Mouse (Mus musculus) liver, postnatal 0 days (tissue): ENCODE results near the gene Sf1. TPM values are rescaled to one million over a fixed set of nuclear protein-coding genes. Genes with fewer than 3 reads are reported as not detected.

Experiments used
- ATAC-seq: fragments of 200-750 bp; cut with Nextera tagmentation; 2 replicates; pipeline ENCODE4 v1.8.0; 2017; ENCODE audit warnings: mild to moderate bottlenecking, moderate library complexity
- DNase-seq: peaks from one replicate; pipeline ENCODE4 v3.0.0-alpha.2; 2016
- H3K27ac ChIP-seq: fragments of 300-500 bp; sonication (generic); 2 replicates; pipeline ENCODE4 v1.5.1; 2014; ENCODE audit warnings: antibody characterized with exemption, moderate library complexity, mild to moderate bottlenecking, low read depth
- H3K27me3 ChIP-seq: fragments of 300-500 bp; sonication (generic); 2 replicates; pipeline ENCODE4 v1.6.1; 2014; ENCODE audit warnings: low read length, control low read depth, mixed read lengths; ENCODE audit not compliant: insufficient read depth
- H3K36me3 ChIP-seq: fragments of 300-500 bp; sonication (generic); replicated peaks from 2 replicates; pipeline ENCODE4 v1.6.1; 2014; ENCODE audit warnings: mild to moderate bottlenecking, control low read depth, low read length, moderate library complexity, mixed read lengths; ENCODE audit not compliant: insufficient read depth
- H3K4me1 ChIP-seq: fragments of 300-500 bp; sonication (generic); 2 replicates; pipeline ENCODE4 v1.6.1; 2014; ENCODE audit warnings: antibody characterized with exemption, mild to moderate bottlenecking, control low read depth; ENCODE audit not compliant: insufficient read depth
- H3K4me2 ChIP-seq: fragments of 300-500 bp; sonication (generic); 2 replicates; pipeline ENCODE4 v1.6.1; 2014; ENCODE audit warnings: low read depth, mild to moderate bottlenecking, low read length, moderate library complexity, mixed read lengths
- H3K4me3 ChIP-seq: fragments of 300-500 bp; sonication (generic); 2 replicates; pipeline ENCODE4 v1.5.1; 2014; ENCODE audit warnings: low read depth, low read length
- H3K9ac ChIP-seq: fragments of 300-500 bp; sonication (generic); replicated peaks from 2 replicates; pipeline ENCODE4 v1.6.1; 2014; ENCODE audit warnings: mild to moderate bottlenecking, moderate library complexity
- H3K9me3 ChIP-seq: fragments of 300-500 bp; sonication (generic); 2 replicates; pipeline ENCODE4 v1.6.1; 2016; ENCODE audit warnings: mild to moderate bottlenecking, control low read depth, low read length, mixed read lengths
- CTCF ChIP-seq: sonication (generic); IDR thresholded peaks from 2 replicates; pipeline ENCODE4 v1.5.1; 2016; ENCODE audit warnings: antibody characterized with exemption, low read depth
- EP300 ChIP-seq: IDR thresholded peaks from 2 replicates; pipeline ENCODE4 v1.6.1; 2016; ENCODE audit warnings: antibody characterized with exemption, low read depth, mild to moderate bottlenecking
- WGBS: fragments of 180-500 bp; shearing (Covaris S2); extraction: QIAGEN DNeasy Blood & Tissue Kit; methylation state at CpG from one replicate; pipeline ENCODE4 v1.1.7; 2014; ENCODE audit not compliant: insufficient replicate concordance; 5-methylcytosine and 5-hydroxymethylcytosine counted together
- polyA plus RNA-seq: library from polyadenylated mRNA; unstranded; fragments of >200 nt; fragmentation: Nextera tagmentation; extraction: Ambion mirVana; gene quantifications from 2 replicates; pipeline ENCODE4 v1.2.1, GENCODE M21; 2015

The Sf1 gene
- polyA plus RNA-seq, 1 experiment from 2014 or later, result 35.7 TPM

GRCm38 (mm10) chr19:6418984-6419692 lies 55.6 kb downstream of the Sf1 start:
- DNase-seq (no peak), ATAC-seq (no peak)
- H3K4me1 ChIP-seq, result peaks cover 6% of the 10 kb centered on the region; the same call in 1 of the 2 replicates
- peaks cover 49% of the 10 kb centered on the region for H3K27me3 ChIP-seq
- TF ChIP-seq EP300 (no peak), CTCF (no peak)
- no peak overlapping the region for H3K9ac ChIP-seq
- H3K4me3 ChIP-seq, result no peak overlapping the region
- no peaks in the 10 kb centered on the region for H3K9me3 ChIP-seq
- WGBS, result 11% methylated on average over 19 of the region's 23 CpGs
- no peaks in the 10 kb centered on the region for H3K36me3 ChIP-seq
- no peak overlapping the region for H3K27ac ChIP-seq
- no peak overlapping the region for H3K4me2 ChIP-seq

- DNase-seq (no peak), ATAC-seq (no peak)
- 50% methylated on average over 9 of the region's 9 CpGs for WGBS
- no peak overlapping the region for H3K9ac ChIP-seq
- TF ChIP-seq CTCF (no peak), EP300 (no peak)
- H3K4me2 ChIP-seq, result no peak overlapping the region
- peaks cover 49% of the 10 kb centered on the region for H3K27me3 ChIP-seq
- no peak overlapping the region for H3K4me3 ChIP-seq
- H3K36me3 ChIP-seq, result no peaks in the 10 kb centered on the region
- peaks cover 6% of the 10 kb centered on the region; the same call in 1 of the 2 replicates for H3K4me1 ChIP-seq
- H3K9me3 ChIP-seq, result no peaks in the 10 kb centered on the region
- H3K27ac ChIP-seq, result no peak overlapping the region
Observed at GRCm38 (mm10) chr19:6419805-6420310, 56.4 kb downstream of the Sf1 start.

DNA sequence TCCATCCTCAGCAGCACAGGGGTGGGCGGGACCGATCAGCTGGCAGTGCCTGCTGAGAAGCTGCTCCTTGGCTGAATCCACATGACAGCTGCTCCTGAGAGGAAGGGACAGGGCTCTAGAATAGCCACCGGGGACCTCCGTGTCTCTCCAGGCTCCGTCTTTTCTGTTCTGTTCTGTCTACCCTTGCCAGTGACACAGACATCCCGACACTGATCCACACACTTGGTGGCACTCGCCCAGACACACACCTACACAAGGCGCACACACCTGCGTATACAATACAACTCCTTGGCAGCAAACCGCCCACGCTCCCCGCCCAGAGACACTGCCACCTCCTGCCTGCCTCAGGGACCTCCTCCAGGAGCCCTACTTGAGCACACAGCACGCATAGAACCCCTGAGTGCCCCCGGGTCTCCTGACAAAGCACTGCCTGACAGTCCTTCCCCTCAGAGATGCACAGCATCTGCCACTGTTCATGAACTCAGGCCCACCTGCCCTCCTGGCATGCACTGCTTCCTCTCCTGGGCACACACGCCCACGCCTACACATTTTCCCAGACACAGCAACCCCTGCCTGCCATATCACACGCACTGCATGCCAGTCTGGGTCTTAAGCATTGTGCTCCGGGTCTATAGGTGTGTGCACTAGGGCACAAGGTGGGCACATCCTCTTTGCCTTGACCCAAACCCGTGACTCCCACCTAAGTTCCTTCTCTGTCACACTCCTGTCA lies 57.2 kb downstream of the Sf1 start:
- 51% methylated on average over 19 of the region's 19 CpGs for WGBS
- DNase-seq (no peak), ATAC-seq (no peak)
- Histone ChIP-seq H3K9ac (no peak overlapping the region), H3K4me1 (peaks cover 4% of the 10 kb centered on the region; the same call in 1 of the 2 replicates), H3K27ac (no peak overlapping the region), H3K9me3 (no peaks in the 10 kb centered on the region), H3K36me3 (no peaks in the 10 kb centered on the region), H3K27me3 (peaks cover 54% of the 10 kb centered on the region), H3K4me3 (no peak overlapping the region), H3K4me2 (no peak overlapping the region)
- no peak for TF ChIP-seq EP300
- no peak for TF ChIP-seq CTCF

- Histone ChIP-seq H3K27ac (no peak overlapping the region), H3K4me1 (peaks cover 4% of the 10 kb centered on the region; the same call in 1 of the 2 replicates), H3K4me2 (no peak overlapping the region), H3K4me3 (no peak overlapping the region), H3K9me3 (no peaks in the 10 kb centered on the region), H3K36me3 (no peaks in the 10 kb centered on the region), H3K27me3 (peaks cover 60% of the 10 kb centered on the region), H3K9ac (no peak overlapping the region)
- TF ChIP-seq CTCF, result no peak
- TF ChIP-seq EP300, result no peak
- no peak for ATAC-seq
- DNase-seq, result no peak
- WGBS, result 66% methylated on average over 9 of the region's 9 CpGs
Observed at GRCm38 (mm10) chr19:6421211-6421590, 57.7 kb downstream of the Sf1 start.

GRCm38 (mm10) chr19:6422014-6422413 lies 58.5 kb downstream of the Sf1 start:
- no peak overlapping the region for H3K4me3 ChIP-seq
- H3K36me3 ChIP-seq, result no peaks in the 10 kb centered on the region
- no peak for TF ChIP-seq CTCF
- H3K27me3 ChIP-seq, result peaks cover 68% of the 10 kb centered on the region
- H3K9ac ChIP-seq, result no peak overlapping the region
- DNase-seq (no peak), ATAC-seq (no peak)
- WGBS, result 72% methylated on average over 7 of the region's 7 CpGs
- no peak overlapping the region for H3K4me2 ChIP-seq
- no peak overlapping the region for H3K27ac ChIP-seq
- H3K9me3 ChIP-seq, result no peaks in the 10 kb centered on the region
- peaks cover 5% of the 10 kb centered on the region for H3K4me1 ChIP-seq

GRCm38 (mm10) chr19:6423241-6423640 lies 59.8 kb downstream of the Sf1 start:
- Histone ChIP-seq H3K4me2 (no peak overlapping the region), H3K36me3 (no peaks in the 10 kb centered on the region), H3K9me3 (no peaks in the 10 kb centered on the region), H3K4me3 (no peak overlapping the region), H3K4me1 (peaks cover 10% of the 10 kb centered on the region), H3K9ac (no peak overlapping the region), H3K27ac (no peak overlapping the region), H3K27me3 (peaks cover 75% of the 10 kb centered on the region)
- no peak for TF ChIP-seq EP300
- no peak for TF ChIP-seq CTCF
- ATAC-seq (no peak), DNase-seq (no peak)
- WGBS, result 76% methylated on average over 16 of the region's 16 CpGs
